Mouse (Mus musculus): Measurements from ENCODE around the gene Spns1.

DNA sequence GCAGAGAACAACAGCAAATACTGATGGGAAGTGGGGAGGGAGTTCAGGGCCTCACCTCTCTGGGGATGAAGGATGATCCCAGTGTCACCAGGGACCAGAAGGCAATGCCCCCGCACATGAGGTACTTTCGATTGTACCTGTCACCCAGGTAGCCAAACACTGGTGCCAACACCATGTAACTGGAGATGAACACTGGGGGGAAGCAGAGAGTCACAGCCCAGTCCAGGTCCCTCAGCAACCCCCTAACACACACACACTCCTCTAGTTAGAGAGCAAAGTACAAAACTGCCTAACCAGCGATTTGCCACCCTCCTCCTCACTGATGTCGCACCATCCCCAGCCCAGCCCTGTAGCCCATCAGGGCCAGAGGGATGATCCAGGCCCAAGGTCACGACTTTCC, 2.2 kb downstream of the Spns1 start:
- TF ChIP-seq CTCF (IDR thresholded peaks at IDR 0.05; ENCODE audit: control insufficient read depth, insufficient read depth, low read length) = peak; percentile 25; the same call in 1 of the 2 replicates
- TF ChIP-seq POLR2A (IDR thresholded peaks at IDR 0.05; ENCODE audit: borderline replicate concordance, control insufficient read depth, low read depth, low read length) = no peak
